Mouse (Mus musculus) left cerebral cortex, postnatal 14 days (tissue): ENCODE measurements around the gene Dyrk1a. TPM values are rescaled to one million over a fixed set of nuclear protein-coding genes. Genes with fewer than 3 reads are reported as not detected.
A peak's percentile ranks its signal among the peaks of the same experiment; 100 is the strongest.

Experiments
- DNase-seq, 2 experiments: peaks; one replicate each; pipeline ENCODE4 v3.0.0; 2021 to 2022; ENCODE audit warnings: low spot score in 2 of 2, mixed read lengths in 1 of 2
- intact Hi-C: fragments of 180-260 bp; cut with DNase I; formaldehyde crosslinking; loops from one replicate; pipeline ENCODE4 v1.15.1; 2025
- long read RNA-seq, 2 experiments: library from polyadenylated mRNA; stranded (forward); transcript quantifications; one replicate each; pipeline ENCODE4 v2.0.0; 2021
- total RNA-seq, 2 experiments: library from RNA; stranded (reverse); gene quantifications; 2 replicates each; pipeline ENCODE4 v1.2.3; 2021

Dyrk1a gene
- total RNA-seq, result 10 to 100 TPM; 87.3 to 91.2 TPM
- long read RNA-seq, experiment 1, full-length matches to known transcripts, result 6 of 26 reads
- long read RNA-seq, experiment 1, partial matches to known transcripts, result 8 of 26 reads
- long read RNA-seq, experiment 1, other reads (novel, unspliced or antisense), result 12 of 26 reads
- long read RNA-seq, experiment 2, full-length matches to known transcripts, result 8 of 18 reads
- long read RNA-seq, experiment 2, partial matches to known transcripts, result 1 of 18 reads
- long read RNA-seq, experiment 2, other reads (novel, unspliced or antisense), result 9 of 18 reads

DNA sequence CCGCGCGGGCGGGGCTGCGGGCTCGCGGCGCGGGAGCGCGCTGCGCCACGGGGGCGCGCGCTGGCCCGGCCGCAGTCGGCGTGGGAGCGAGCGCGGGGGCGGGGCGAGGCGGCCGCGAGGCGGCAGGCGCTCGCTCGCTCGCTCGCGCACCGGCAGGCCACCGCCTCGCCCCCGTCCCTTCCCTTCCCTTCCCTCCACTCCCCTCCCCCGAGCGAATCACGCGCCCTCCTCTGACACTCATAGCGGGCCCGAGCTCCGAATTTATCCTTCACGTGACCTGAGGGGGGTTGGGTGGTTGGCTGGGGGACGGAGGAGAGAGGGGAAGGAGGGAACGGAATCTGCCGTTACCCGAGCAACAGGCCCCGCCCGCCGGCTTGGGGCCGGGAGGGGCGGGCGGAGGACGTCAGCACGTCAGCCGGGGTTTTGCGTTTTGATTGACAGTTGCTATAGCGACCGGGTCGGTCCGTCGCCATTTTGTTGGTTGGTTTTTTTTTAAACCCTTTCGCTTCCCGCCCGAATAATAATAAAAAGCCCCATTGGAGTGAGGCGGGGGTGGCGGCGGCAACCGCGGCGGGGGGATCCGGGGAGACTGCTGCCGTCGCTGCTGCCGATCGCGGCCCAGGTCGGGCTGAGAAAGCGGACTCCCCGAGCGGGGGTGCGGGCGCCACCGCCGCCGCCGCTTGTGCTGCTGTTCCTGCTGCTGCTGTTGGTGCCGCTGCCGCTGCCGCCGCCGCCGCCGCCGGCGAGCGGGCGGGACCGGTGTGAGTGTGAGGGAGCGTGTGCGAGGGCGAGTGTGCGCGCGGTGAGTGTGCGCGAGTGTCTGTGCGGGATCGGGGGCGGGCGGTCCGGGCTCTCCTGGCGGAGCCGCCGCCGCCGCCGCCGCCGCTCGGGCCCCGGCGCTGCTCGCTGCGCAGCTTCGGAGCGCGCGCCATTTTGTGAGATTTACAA lies at the start of gene Dyrk1a:
Gene Dyrk1a (plus strand): TSS at position 782 of the 948 bp plus-strand sequence.
- intact Hi-C loops, result loop anchor here (1.0 to 10.0 kb wide), 4 partner anchors 43 to 145 kb away; partner anchors contain the start of gene Vps26c
- DNase-seq, result peak; percentile 97 to 99

DNA sequence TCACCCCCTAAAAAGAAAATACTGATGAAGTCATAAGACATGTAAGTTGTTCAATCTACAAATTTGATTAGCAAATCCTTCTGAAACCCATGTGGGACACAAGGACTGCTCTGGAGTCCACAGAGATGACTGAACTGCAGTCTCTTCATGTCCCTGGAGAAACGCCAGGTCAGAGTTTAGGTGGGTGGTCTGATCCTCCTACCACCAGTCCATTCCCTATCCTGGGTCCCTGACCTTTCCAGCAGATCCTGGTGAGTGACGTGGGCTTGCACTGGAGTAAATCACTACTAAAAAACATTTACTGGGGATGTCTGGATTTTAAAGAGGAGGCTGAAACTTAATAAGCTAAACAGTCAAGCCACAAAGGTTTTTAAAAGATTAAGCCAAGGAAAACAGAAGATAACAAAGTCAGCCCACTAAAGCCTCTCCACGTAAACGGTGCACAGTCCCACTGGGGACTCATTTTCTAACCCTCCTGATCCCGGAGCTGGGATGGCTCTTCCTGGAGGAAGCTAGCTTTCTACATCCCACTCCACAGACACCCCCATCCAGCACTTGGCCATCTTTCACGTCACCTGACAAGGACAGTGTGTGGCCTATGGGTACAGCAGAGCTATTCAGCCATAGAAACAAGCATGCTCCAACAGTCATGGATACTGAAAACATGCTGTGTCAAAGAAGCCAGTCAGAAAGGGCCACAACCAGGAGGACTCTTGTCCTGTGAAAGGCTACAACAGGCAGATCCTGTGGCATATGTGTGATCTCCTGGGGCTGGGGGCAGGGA lies 46.0 kb upstream of the Dyrk1a start:
- intact Hi-C loops, result no loop called here
- DNase-seq, result no peak

DNA sequence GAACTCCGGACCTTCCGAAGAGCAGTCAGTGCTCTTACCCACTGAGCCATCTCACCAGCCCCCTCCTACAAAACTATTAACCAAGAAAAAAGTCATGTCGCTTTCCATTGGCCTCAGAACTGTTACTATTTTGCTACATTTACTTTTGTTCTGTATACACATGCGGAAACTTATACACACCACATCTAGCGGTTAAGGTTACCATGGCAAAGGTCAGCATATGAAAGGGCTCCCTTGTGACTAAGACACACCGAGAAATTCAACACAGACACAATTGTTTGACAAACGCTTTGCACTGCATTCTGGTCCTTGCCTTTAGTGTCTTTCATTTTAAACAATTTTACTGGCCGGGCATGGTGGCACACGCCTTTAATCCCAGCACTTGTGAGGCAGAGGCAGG lies 45.1 kb upstream of the Dyrk1a start:
- intact Hi-C loops, result loop anchor here (5.0 kb wide), 1 partner anchor 93 kb away; no protein-coding TSS in a partner anchor
- DNase-seq, result no peak

DNA sequence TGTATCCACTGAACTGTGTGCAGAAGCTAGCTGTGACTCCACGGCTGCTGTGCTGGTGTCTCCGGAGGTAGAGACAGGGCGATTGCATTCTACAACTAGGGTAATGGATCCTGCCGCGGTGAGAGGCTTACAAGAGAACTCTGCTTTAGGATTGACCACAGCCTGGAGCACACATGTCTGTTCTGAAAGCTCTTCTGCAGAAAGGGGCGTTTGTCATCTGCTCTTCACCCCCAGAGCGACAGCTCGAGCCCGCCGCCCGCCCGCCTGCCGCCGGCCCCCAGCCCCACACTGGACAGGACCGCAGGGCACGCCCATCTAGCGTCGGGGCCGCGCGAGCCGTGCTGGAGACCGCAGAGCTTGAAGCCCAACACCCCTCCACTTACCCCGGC lies 43.9 kb upstream of the Dyrk1a start:
- intact Hi-C loops, result loop anchor here (1.0 to 5.0 kb wide), 3 partner anchors 43 to 91 kb away; no protein-coding TSS in a partner anchor
- peak in 1 of 2 experiments; percentile 56 for DNase-seq

DNA sequence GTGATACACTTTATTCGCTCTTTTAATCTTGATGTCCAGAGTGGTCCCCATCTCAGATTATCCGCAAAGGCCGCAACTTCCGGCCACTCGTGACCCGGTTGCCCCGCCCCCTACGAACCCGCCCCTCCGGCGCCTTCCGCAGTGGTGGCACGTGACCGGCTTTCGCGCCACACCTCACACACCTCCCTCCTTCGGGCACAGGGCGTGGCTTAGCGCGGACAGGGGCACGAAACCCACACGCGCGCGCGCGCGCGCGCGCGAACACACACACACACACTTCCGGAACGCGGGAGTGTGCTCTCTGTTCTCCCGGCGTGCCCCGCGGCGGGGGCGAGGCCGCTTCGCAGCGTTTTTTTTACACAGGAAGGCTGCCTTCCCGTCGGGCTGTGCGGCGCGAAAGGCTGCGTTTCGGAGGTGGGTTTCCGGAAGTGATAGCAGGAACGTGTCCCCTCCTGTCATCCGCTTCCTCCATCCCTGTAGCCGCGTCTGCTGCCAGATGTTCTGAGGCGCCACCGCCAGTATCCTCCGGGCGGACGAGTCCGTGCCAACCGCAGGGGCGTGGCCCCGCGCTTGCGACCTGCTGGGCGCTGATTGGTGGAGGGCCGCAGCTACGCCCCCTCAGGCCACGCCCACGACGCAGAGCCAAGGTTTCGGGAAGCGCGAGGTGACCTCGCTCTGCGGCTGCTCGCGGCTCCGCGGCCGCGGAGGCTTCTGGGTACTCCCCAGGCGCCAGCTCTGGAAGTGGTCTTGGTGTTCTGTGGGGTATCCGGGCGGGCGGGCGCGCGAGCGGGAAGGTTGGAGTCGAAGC lies 43.3 kb upstream of the Dyrk1a start, which contains the start of gene Vps26c:
Gene Vps26c (minus strand): TSS at position 487 of the 808 bp plus-strand sequence.
- DNase-seq, result peak; percentile 96 to 97

DNA sequence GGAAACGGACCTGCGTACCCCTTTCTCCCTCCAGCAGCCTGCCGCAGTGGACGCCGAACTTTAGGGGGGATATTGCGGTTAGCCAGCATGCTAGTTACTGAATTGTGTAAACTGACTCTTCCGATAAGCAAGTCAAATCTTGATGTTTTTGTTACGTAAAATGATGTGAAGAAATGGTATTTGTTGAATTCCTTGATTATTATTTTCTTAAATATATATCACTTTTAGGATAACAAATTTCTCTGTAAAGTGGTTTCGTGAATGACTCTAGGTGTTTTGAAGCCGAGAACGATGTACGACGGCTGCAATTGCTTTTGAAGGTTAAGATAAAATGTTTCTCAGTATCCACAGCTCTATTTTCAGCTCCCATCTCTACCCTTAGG lies 42.7 kb upstream of the Dyrk1a start:
- intact Hi-C loops, result loop anchor here (2.0 to 5.0 kb wide), 2 partner anchors 54 to 90 kb away; no protein-coding TSS in a partner anchor
- no peak for DNase-seq

More for the DNA sequence above, 43.3 kb upstream of the Dyrk1a start, which contains the start of gene Vps26c:
- intact Hi-C loops, result loop anchor here (1.0 to 5.0 kb wide), 3 partner anchors 43 to 91 kb away; no protein-coding TSS in a partner anchor

DNA sequence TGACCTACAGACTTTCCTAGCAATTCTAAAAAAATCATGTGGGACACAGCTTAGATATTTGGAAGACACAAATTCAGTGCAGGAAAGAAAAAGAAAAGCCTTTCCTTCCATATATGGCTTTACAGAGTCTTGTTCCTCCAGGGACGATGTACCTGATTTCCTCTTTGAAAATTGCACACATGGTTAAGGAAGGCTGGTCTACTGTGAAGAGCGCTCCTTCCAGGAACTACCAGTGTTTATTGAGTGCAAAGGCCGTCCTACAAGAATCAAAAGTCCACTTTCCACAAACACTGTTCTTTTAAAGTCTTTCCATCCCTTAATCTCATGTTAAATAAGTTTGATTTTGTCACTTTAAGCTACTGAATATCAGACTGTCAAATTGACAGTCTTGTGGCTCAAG lies 42.3 kb upstream of the Dyrk1a start:
- DNase-seq, result no peak
- intact Hi-C loops, result loop anchor here (2.0 to 5.0 kb wide), 2 partner anchors 55 to 90 kb away; no protein-coding TSS in a partner anchor

DNA sequence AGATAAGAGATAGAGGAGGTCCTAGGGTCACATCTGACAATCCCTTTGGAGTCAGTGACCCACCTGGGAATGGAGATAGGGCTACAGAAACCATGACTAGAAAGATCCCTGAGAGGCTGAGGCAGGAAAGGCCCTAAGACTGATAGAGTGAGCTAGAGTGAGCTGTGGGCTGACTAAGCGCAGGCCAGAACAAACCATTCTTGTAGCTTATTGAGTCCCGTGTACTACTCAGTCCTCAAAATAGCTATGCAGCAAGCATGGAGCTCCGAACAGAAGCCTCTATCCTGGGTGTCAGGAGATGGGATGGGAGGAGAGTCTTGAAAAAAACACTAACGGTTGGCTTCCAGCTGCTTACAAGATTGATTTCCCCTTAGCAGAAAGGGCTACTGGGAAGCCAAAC lies 38.5 kb upstream of the Dyrk1a start:
- intact Hi-C loops, result no loop called here
- DNase-seq, result no peak

DNA sequence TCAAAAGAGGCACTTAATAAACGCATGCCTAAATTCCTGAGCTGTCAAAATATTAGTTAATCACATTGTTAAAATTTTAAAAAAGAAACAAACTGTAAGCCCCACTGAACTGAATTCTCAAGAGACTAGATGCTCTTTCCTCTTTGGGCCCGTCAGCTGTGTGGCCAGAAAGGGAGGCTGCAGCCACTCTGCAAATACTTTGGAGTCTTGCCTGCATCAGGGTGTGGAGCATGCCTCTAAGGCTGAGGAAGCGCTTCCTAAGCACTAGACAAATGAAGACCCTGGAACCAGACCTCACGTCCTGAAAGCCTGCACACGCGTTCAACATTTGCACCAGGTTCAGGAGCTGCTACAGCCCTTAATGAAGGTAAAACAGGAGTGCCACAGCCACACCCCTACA lies 36.1 kb upstream of the Dyrk1a start:
- no peak for DNase-seq
- intact Hi-C loops, result no loop called here

DNA sequence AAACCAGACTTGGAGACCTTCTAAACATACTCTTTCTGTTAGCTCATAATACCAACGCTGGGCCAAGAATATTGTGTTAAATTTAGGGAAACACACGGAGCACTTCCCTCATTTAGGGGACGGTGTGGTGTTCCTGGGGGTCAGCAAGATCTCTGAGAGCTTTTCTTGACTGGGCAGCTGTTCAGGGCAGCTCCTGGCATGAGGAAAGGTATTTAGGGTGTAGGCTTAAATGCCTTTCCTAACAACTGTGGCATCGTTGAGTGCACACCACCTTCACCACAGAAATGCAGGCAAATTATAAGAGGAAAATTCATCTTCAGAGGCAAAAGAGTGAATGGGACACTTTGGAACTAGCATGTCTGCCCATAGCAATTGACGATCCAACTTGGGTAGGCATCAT lies 34.1 kb upstream of the Dyrk1a start:
- intact Hi-C loops, result no loop called here

DNA sequence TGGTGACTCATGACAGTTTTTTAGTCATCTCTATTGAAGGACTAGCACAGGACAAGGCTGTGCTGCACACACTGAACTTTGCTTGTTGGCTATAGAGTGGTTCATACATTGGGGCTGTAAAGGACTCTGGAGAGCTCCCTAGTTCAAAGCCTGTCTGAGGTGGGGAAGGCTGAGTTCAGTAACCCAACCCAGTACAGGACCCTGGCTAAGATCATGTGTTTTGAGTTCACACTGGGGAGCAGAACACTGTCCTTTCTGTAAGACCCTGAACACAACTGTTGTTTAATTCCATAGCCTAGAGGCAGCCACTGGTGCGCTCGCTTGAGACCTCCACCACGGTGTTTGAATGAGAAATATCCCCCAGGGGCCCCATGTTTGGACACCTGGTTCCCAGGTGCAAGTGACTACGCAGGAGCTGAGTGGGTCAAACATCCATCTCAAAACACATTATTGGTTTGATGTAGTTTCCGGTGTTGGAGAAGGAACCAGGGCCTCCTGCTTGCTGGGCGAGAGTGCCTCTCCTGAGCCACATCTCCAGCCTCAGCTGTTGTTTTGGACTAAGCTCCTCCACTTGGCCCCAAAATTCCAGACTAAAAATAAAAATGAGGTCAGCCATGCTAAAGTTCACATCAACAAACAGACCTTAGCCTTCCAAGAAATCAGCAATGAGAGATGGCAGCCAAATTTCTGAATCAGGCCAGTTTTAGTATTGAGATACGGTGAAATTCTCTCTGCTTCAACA lies 33.2 kb upstream of the Dyrk1a start:
- intact Hi-C loops, result no loop called here

More for the DNA sequence above, 34.1 kb upstream of the Dyrk1a start:
- no peak for DNase-seq

DNA sequence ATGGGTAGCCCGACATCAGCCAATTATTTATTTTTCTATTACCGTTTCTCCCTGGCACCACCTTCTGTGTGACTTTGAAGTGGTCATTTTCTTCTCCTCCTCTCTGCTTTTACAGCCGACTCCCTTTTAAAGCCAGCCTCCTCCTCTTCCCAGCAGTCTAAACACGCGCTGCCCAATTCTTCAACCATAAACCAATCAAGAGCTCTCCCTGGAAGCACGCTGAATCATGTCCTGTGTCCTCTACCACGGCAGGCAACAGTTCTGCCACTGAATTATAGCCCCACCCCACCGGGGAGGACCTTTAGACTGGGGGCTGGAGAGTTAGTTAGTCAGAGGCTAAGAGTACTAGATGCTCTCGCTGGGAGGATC lies 32.7 kb upstream of the Dyrk1a start:
- no peak for DNase-seq
- intact Hi-C loops, result no loop called here

More for the DNA sequence above, 33.2 kb upstream of the Dyrk1a start:
- DNase-seq, result no peak

DNA sequence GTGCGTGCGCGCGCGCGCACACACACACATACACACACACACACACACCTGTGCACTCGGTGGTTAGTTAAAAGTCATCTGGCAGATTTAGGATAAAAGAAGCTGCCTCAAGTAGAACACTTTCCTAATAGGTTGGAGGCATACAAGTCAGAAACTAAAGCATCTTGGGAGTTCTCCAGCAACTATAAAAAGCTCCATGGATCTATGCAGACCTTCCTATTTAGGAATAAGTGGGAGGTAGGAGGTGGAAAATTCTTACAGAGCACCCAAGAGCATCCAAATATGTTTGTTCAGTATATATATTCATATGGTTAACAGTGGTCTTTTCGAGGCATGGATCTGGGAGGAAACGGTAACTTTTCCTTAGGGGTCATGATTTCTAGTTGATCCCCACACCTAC lies 29.7 kb upstream of the Dyrk1a start:
- intact Hi-C loops, result no loop called here
- peak in 1 of 2 experiments; percentile 51 for DNase-seq

DNA sequence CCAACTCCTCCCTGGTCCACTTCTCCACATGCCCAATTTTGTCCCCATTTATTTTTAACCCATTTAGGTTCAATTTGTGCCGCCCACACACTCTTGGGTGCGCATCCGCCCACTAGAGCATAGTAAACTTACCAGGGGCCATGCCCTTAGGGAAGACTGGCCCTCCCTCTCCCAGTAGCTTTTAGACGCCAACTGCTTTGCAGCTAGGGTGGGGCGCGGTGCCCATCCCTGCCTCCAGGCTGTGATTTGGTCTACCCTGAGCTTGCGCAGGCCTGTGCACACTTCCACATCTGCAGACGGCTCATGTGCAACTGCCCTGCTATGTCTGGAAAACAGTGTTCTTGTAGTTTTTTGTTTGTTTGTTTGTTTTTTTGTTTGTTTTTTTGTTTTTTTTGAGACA lies 26.9 kb upstream of the Dyrk1a start:
- intact Hi-C loops, result no loop called here

DNA sequence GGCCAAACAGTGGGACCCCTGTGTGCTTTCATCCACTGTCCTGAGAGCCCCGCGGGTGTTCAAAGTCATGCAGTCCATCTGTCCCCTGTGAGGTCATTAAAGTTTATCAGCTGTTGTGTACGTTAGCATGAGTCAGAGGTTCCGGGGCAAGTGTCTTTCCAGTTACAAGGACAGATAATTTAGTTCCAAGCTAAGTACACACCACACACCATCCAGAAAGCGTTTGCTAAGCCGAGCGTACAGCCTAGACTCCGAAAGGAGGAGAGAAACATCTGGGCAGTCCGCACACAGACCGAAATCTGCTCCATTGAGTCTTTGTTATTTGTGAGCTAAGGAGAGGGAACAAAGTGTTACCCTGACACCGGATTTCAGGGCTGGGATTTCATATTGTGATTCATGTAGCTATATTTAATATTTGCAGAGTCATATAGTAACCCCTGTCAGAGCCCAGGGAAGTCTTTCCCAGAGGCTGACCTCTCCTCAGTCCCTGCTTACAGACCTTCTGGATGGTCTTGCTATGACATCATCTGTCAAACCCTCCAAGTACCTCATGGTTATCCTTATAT lies 25.2 kb upstream of the Dyrk1a start:
- no peak for DNase-seq
- intact Hi-C loops, result no loop called here

More for the DNA sequence above, 26.9 kb upstream of the Dyrk1a start:
- DNase-seq, result no peak

DNA sequence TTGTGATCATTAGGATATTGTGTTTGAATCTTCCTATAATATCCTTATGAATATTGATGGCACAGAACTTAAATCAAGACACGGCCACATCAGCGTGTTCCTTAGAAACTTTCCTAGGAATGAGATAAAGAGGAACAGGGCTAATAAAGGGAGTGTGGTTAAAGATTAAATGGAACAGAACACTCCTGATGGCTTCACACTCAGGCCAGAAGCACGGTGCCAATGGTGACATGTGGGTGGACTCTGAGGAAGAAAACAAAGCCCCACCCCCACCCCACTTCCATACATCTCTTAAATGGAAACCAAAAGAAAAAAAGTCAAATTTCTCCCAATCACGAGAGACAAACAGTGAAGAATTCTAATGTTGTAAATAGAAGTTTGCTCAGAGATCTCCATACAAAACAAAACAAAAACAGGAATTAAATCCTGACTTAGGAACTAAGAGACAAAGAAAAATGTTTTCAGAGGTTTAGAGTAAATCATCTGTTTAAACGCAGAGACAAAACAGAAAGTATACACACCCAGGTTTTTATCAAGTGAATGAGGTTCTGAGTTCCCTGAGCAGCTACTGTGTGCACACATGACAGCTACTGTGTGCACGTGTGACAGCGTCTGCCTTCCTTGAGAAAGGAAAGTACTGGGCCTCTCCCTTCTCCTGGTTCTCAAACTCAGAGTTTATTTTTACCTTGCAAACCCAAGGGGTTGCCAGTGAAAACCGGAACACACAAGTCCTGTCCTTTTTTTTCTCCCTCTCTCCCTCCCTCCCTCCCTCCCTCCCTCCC lies 23.8 kb upstream of the Dyrk1a start:
- no peak for DNase-seq
- intact Hi-C loops, result no loop called here

DNA sequence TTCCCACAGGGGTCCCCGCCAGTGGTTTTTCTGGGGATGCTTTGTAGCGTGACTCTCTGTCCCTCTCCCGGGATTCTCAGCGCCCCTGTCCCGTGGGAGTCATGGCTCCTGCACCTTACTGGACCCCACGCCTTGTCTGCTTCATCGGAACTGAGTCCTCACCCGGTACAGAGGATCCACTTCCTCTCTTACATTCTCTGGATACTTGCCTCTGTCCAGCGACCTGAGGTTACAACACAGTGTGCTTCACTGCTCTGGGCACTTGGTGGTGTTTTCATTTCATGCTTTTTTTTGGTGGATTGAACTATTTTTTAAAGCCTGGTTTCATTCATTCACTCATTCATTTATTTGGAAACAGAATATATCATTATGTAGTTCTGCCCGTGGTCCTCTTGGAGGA lies 20.0 kb upstream of the Dyrk1a start:
- DNase-seq, result no peak
- intact Hi-C loops, result no loop called here
